Mouse (Mus musculus) testis, postnatal 14 days (tissue): ENCODE data around the gene Vrk2.

Experiments used
- DNase-seq: peaks from one replicate; pipeline ENCODE4 v3.0.0; 2021; ENCODE audit warnings: low spot score

Gene Vrk2

DNA sequence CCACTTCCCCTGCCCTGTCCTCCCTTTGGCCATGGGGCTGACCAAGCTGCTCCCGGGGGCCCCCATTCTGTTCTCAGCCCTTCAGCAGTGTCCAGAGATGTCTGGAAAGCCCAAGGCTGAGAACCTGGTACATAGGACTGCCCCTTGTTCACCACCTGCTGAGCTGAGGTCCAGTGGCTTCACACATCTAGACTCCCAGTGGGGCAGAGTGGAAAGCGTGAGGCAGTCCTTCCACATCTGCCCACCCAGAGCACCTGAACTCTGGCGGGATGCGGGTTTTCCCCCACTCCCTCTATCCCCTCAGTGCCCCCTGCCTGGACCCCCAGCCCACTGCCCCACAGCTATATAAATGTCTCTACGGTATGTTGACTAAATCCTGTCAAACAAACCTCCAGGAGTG, 56.0 kb downstream of the Vrk2 start:
- DNase-seq = no peak

GRCm38 (mm10) chr11:26533828-26534119, 60.0 kb downstream of the Vrk2 start:
- DNase-seq = no peak

DNA sequence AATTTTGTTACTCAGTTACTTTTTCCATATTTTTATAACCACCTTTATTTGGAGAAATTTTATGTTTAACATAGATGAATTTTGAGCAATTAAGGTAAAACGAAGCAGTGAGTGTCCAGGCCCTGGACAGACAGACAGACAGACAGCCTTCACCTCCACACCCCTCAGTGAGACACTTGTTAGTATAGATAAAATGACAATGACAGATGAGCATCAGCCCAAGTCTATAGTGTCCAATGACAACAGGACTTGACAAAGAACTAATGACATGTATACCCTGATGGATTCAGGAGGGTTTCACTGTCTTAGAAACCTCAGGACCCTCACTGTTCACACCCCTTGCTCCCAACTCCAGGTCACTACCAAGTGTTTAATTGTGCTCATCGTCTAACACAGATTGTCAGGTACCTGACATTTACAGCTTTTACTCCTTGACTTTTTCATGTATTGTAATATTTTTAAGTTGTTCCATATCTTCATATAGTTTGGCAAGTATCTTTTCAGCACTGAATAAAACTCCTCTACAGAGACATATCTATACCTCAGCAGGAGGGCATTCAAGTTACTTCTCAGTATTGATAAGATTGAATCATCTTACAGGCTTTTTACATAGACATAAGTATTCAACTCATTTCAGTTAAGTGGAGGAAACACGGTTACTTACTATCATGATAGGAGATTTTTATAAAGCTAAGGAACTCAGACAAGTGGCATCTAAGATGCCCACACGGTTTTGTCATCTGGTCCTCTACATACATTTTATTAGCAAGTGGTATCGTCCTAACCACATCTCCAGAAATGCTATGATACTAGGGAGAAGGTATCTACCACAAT, 60.6 kb downstream of the Vrk2 start:
- DNase-seq = no peak

GRCm38 (mm10) chr11:26526861-26527260, 66.9 kb downstream of the Vrk2 start:
- DNase-seq = no peak

DNA sequence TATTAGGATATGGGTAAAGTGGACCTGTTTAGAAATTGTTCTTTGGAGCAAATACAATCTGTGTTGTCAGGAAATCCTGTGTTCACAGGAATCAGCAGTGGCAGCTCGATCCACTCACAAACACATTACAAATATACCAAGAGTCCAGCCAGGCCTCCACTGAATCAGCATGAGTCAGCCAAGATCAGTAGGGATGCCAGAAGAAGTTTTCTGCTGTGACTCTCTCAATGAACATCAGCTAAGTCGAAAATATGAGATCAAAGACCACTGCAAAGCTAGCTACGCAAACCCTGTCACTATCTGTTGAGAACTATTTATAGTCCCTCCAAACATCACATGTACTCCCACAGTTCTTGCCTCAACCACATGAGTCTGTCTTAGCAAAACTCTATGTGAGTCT, 74.8 kb downstream of the Vrk2 start:
- DNase-seq = no peak

DNA sequence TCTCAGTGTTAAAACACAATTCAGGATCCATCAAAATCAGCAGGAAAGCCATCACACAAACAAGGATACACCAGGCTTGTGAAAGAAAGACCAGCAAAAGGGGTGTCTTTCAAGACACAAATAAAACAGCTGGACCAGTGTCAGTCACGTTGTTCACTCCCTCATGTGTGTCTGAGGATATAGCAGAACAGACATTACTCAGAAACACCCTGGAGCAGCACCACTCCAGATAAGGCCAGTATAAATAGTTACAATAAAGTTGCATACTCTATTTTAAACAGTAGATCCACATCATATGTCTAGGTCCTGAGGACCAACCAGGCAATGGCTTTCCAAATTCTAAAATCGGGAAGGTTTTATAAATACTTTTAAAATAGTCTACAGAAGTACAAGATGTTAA, 77.7 kb downstream of the Vrk2 start:
- no peak for DNase-seq

- no peak for DNase-seq
Observed at GRCm38 (mm10) chr11:26513683-26514082, 80.1 kb downstream of the Vrk2 start.

DNA sequence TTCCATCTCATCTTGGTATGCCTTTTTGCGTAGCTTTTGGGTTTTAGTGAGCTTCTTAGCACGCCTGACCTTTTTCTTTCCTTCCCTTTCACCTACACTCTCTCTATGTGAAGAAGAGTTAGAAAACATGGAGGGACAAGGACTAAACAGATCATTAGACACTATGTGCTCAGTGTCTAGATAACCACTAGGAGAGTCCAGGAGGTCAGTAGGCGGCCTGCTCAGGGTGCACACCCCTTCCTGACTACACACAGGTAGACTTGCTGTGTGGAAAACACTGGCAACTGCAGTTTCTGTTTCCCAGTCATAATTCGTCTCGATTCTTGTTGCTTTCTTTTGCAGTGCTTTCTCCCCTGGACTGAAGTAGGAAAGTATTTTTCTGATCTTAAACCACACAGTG, 97.8 kb downstream of the Vrk2 start:
- DNase-seq = no peak

DNA sequence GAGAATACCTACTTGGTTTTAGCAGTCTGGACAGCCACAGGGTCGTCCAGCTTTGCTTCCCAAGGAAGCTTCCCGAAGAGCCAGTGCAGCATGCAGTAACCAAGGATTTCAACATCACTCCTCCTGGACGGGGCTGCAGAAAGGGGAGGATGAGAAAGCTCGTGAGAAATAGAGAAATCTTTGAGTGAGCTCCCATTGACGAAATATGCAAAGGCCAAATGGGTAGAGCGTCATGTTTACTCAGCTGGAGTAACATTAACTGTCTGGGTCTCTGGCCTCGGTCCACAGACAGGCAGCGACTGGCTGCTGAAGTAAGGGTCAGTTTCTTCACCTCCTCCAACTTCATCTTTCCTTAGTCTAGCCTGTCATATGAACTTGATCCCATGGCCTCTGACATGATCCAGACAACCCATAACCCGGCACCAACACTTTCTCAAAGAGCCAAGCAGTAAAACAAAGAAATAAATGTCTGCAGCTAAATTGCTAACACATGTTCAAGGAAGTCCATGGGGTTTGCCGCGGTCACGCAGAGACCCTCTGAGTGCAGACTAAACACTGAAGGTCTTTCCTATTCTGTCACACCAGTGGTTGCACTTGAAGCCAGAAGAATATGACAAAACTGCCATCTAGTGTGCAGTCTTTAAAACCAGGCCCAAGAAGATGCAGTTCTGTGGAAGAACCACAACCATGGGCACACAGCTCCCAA, 103.9 kb downstream of the Vrk2 start:
- DNase-seq = no peak

GRCm38 (mm10) chr11:26481691-26482242, 112.0 kb downstream of the Vrk2 start:
- DNase-seq = no peak

DNA sequence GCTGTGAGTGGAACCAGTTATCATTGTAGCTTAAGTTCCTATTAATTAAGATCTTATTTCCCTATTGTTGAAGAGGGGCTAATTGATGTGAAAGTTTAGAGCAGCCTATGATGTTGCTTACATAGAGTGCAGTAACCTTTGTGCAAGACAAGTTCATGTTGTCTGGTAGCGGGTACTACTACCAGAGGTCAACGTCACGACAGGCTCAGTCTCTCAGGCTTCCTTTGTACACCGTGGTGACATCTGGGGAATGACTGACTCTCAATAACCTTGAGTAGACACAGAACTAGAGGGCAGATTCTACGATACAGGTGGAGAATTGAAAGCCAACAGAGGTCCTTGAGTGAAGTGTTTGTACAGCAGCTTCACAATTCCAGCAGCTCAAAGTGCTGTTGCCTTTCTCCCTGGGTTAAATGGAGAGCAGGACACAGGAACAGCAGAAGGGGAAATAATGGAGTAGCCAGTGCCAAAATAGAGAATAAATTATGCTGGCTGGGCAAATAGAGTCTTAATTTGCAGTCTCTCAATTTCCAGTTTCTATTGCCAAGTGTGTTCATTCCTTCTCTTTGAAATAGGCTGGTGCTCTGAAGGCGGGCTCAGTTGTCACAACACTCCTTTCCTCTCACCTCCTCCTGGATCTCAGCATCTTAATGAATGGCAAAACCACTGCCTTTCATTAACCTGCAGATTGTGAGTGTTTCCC, 116.6 kb downstream of the Vrk2 start:
- DNase-seq = no peak

GRCm38 (mm10) chr11:26454081-26454480, 139.7 kb downstream of the Vrk2 start:
- DNase-seq = no peak

- no peak for DNase-seq
Observed at GRCm38 (mm10) chr11:26452693-26453092, 141.1 kb downstream of the Vrk2 start.

- DNase-seq = no peak
Observed at GRCm38 (mm10) chr11:26451228-26451627, 142.6 kb downstream of the Vrk2 start.

- no peak for DNase-seq
Observed at GRCm38 (mm10) chr11:26450636-26451035, 143.2 kb downstream of the Vrk2 start.

GRCm38 (mm10) chr11:26449789-26450188, 144.0 kb downstream of the Vrk2 start:
- no peak for DNase-seq

- no peak for DNase-seq
Observed at GRCm38 (mm10) chr11:26444374-26444773, 149.4 kb downstream of the Vrk2 start.

DNA sequence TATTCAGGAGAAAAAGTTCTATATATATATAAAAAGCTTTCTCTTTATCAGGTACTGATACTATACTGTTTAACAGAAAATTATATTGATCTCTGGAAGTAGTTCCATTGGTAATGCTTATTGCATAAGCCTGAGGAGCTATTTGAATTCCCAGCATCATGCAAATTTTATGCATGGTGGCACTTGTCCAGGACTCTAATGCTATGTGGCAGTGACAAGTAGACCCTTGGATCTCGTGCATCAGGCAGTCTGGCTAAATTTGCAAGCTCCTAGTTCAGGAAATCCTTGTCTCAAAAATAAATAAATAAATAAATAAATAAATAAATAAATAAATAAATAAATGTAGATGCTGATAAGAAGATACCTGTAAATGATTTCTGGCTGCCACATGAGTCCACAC, 152.7 kb downstream of the Vrk2 start:
- no peak for DNase-seq

- DNase-seq = no peak
Observed at GRCm38 (mm10) chr11:26437818-26438217, 156.0 kb downstream of the Vrk2 start.

DNA sequence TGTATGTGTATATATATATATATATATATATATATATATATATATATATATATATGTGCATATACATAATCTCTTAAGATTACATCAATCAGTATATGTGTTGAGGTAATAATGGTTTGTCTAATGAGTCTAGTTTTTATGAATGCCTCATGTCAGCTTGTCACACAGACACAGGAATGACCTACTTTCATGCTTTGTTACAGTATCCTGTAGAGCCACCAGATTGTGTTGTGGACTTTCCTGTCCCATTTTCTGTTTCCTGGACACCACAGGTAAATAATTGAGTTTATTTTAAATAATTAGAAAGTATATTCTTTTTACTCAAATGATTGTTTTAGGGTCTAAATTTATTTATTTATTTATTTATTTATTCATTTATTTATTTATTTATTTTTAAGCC, 159.6 kb downstream of the Vrk2 start:
- DNase-seq = no peak

GRCm38 (mm10) chr11:26421472-26421871, 172.3 kb downstream of the Vrk2 start:
- no peak for DNase-seq
